Mouse (Mus musculus): Measurements from ENCODE around the gene Ncapd2. TPM values are rescaled to one million over a fixed set of nuclear protein-coding genes. Genes with fewer than 3 reads are reported as not detected.

Gene Ncapd2
- polyA plus RNA-seq, 1 experiment from 2014 or later = 167 TPM

- Histone ChIP-seq H3K36me3 (ENCODE audit: insufficient read depth) (0 out of 2 replicates have a peak, but pooled peaks cover 6% of the 10 kb centered on the region), H3K4me2 (no peak overlapping the region), H3K9me3 (ENCODE audit: low read depth, low read length) (no peaks in the 10 kb centered on the region), H3K9ac (no peak overlapping the region), H3K4me1 (ENCODE audit: insufficient read depth) (no peaks in the 10 kb centered on the region), H3K27me3 (ENCODE audit: insufficient read depth, low read length) (no peaks in the 10 kb centered on the region), H3K27ac (ENCODE audit: low read depth) (no peak overlapping the region), H3K4me3 (ENCODE audit: low read depth, low read length) (no peak overlapping the region)
- TF ChIP-seq CTCF (IDR thresholded peaks at IDR 0.05; ENCODE audit: low read depth) = peak; percentile 38
- DNase-seq (peak; percentile 42), ATAC-seq (ENCODE audit: insufficient read depth) (no peak)
- WGBS = 79% methylated on average over 5 of the region's 5 CpGs
Measured at GRCm38 (mm10) chr6:125225518-125226115, 34.1 kb upstream of the Ncapd2 start.

GRCm38 (mm10) chr6:125222577-125222976 lies 31.1 kb upstream of the Ncapd2 start:
- no peak overlapping the region for H3K4me3 ChIP-seq (ENCODE audit: low read depth, low read length)
- H3K9ac ChIP-seq = no peak overlapping the region
- H3K36me3 ChIP-seq (ENCODE audit: insufficient read depth) = 0 out of 2 replicates have a peak, but pooled peaks cover 6% of the 10 kb centered on the region
- TF ChIP-seq CTCF (IDR thresholded peaks at IDR 0.05; ENCODE audit: low read depth) = no peak
- no peaks in the 10 kb centered on the region for H3K4me1 ChIP-seq (ENCODE audit: insufficient read depth)
- 62% methylated on average over 3 of the region's 3 CpGs for WGBS
- H3K4me2 ChIP-seq = no peak overlapping the region
- H3K27me3 ChIP-seq (ENCODE audit: insufficient read depth, low read length) = no peaks in the 10 kb centered on the region
- DNase-seq (no peak), ATAC-seq (ENCODE audit: insufficient read depth) (no peak)
- no peak overlapping the region for H3K27ac ChIP-seq (ENCODE audit: low read depth)
- H3K9me3 ChIP-seq (ENCODE audit: low read depth, low read length) = no peaks in the 10 kb centered on the region

GRCm38 (mm10) chr6:125222146-125222545 lies 30.6 kb upstream of the Ncapd2 start:
- Histone ChIP-seq H3K4me3 (ENCODE audit: low read depth, low read length) (no peak overlapping the region), H3K27ac (ENCODE audit: low read depth) (no peak overlapping the region), H3K9me3 (ENCODE audit: low read depth, low read length) (no peaks in the 10 kb centered on the region), H3K36me3 (ENCODE audit: insufficient read depth) (0 out of 2 replicates have a peak, but pooled peaks cover 6% of the 10 kb centered on the region), H3K4me2 (no peak overlapping the region), H3K4me1 (ENCODE audit: insufficient read depth) (no peaks in the 10 kb centered on the region), H3K27me3 (ENCODE audit: insufficient read depth, low read length) (no peaks in the 10 kb centered on the region), H3K9ac (no peak overlapping the region)
- peak; percentile 48 for DNase-seq
- ATAC-seq (ENCODE audit: insufficient read depth) = no peak
- 49% methylated on average over 2 of the region's 2 CpGs for WGBS
- TF ChIP-seq CTCF (IDR thresholded peaks at IDR 0.05; ENCODE audit: low read depth) = no peak

GRCm38 (mm10) chr6:125221115-125221745 lies 29.7 kb upstream of the Ncapd2 start:
- 87% methylated on average over 20 of the region's 20 CpGs for WGBS
- Histone ChIP-seq H3K9ac (no peak overlapping the region), H3K27ac (ENCODE audit: low read depth) (no peak overlapping the region), H3K4me2 (no peak overlapping the region), H3K36me3 (ENCODE audit: insufficient read depth) (0 out of 2 replicates have a peak, but pooled peaks cover 6% of the 10 kb centered on the region), H3K9me3 (ENCODE audit: low read depth, low read length) (no peaks in the 10 kb centered on the region), H3K4me1 (ENCODE audit: insufficient read depth) (no peaks in the 10 kb centered on the region), H3K27me3 (ENCODE audit: insufficient read depth, low read length) (no peaks in the 10 kb centered on the region), H3K4me3 (ENCODE audit: low read depth, low read length) (no peak overlapping the region)
- no peak for TF ChIP-seq CTCF (IDR thresholded peaks at IDR 0.05; ENCODE audit: low read depth)
- DNase-seq = no peak
- no peak for ATAC-seq (ENCODE audit: insufficient read depth)

GRCm38 (mm10) chr6:125218963-125219362 lies 27.5 kb upstream of the Ncapd2 start:
- WGBS = 71% methylated on average over 4 of the region's 4 CpGs
- peak; percentile 79 for TF ChIP-seq CTCF (IDR thresholded peaks at IDR 0.05; ENCODE audit: low read depth)
- Histone ChIP-seq H3K4me3 (ENCODE audit: low read depth, low read length) (no peak overlapping the region), H3K4me1 (ENCODE audit: insufficient read depth) (no peaks in the 10 kb centered on the region), H3K27ac (ENCODE audit: low read depth) (no peak overlapping the region), H3K4me2 (no peak overlapping the region), H3K9ac (no peak overlapping the region), H3K27me3 (ENCODE audit: insufficient read depth, low read length) (peaks cover 3% of the 10 kb centered on the region), H3K36me3 (ENCODE audit: insufficient read depth) (no peaks in the 10 kb centered on the region), H3K9me3 (ENCODE audit: low read depth, low read length) (no peaks in the 10 kb centered on the region)
- ATAC-seq (ENCODE audit: insufficient read depth) (no peak), DNase-seq (peak; percentile 80)

- H3K9me3 ChIP-seq (ENCODE audit: low read depth, low read length) = no peaks in the 10 kb centered on the region
- H3K4me3 ChIP-seq (ENCODE audit: low read depth, low read length) = no peak overlapping the region
- no peak overlapping the region for H3K27ac ChIP-seq (ENCODE audit: low read depth)
- H3K4me1 ChIP-seq (ENCODE audit: insufficient read depth) = no peaks in the 10 kb centered on the region
- peaks cover 5% of the 10 kb centered on the region for H3K27me3 ChIP-seq (ENCODE audit: insufficient read depth, low read length)
- H3K4me2 ChIP-seq = no peak overlapping the region
- no peaks in the 10 kb centered on the region for H3K36me3 ChIP-seq (ENCODE audit: insufficient read depth)
- ATAC-seq (ENCODE audit: insufficient read depth) (no peak), DNase-seq (no peak)
- no peak for TF ChIP-seq CTCF (IDR thresholded peaks at IDR 0.05; ENCODE audit: low read depth)
- WGBS = 77% methylated on average over 11 of the region's 11 CpGs
- no peak overlapping the region for H3K9ac ChIP-seq
Measured at GRCm38 (mm10) chr6:125217899-125218298, 26.4 kb upstream of the Ncapd2 start.

GRCm38 (mm10) chr6:125216898-125217297 lies 25.4 kb upstream of the Ncapd2 start:
- 76% methylated on average over 2 of the region's 2 CpGs for WGBS
- no peak for ATAC-seq (ENCODE audit: insufficient read depth)
- no peak for TF ChIP-seq CTCF (IDR thresholded peaks at IDR 0.05; ENCODE audit: low read depth)

More at GRCm38 (mm10) chr6:125216898-125217297, 25.4 kb upstream of the Ncapd2 start:
- H3K4me1 ChIP-seq (ENCODE audit: insufficient read depth) = no peaks in the 10 kb centered on the region
- H3K4me3 ChIP-seq (ENCODE audit: low read depth, low read length) = no peak overlapping the region
- H3K9ac ChIP-seq = no peak overlapping the region
- H3K9me3 ChIP-seq (ENCODE audit: low read depth, low read length) = no peaks in the 10 kb centered on the region
- DNase-seq = no peak
- peaks cover 5% of the 10 kb centered on the region for H3K27me3 ChIP-seq (ENCODE audit: insufficient read depth, low read length)
- no peaks in the 10 kb centered on the region for H3K36me3 ChIP-seq (ENCODE audit: insufficient read depth)
- no peak overlapping the region for H3K27ac ChIP-seq (ENCODE audit: low read depth)
- H3K4me2 ChIP-seq = no peak overlapping the region
